Mouse (Mus musculus): ENCODE data around the gene Pbx1.

The Pbx1 gene

GRCm38 (mm10) chr1:168383832-168384593 lies 48.1 kb downstream of the Pbx1 start:
- no peak for DNase-seq (ENCODE audit: low read depth)

DNA sequence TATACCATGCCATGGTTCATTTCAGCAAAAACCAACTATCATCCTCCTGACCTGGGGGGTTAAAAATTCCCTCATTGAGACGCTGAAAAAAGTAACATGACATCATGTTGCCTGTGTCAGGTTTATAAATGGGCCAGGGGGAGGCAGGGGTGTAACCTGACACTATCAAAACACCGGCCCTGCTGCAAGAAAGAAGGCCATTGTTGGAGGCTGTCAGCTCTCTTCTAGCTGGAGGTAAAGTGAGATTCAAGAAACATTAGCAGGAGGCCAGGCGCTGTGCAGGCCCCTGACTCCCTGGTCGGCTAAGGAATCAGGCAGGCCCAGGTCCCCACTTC lies 49.3 kb downstream of the Pbx1 start:
- DNase-seq (ENCODE audit: low read depth): no peak

GRCm38 (mm10) chr1:168382106-168382822 lies 49.8 kb downstream of the Pbx1 start:
- DNase-seq (ENCODE audit: low read depth): no peak

DNA sequence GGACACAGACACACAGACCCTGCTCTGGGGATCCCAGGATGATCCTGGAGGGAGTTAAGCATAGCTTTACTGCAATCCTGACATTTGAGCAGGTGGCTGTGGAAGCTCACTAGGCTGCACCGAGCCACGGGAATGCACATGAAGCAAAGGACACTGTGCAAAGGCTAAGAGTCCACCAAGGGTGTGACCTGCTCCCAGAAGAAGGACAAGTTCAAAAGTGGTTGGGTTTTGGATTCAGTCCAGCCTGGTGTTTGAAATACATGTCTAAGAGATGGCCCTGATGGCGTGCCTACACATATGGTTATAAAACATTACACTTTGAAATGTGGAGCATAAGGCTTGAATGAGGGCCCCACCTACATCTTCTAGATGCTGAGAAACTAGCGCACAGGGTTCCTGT lies 50.6 kb downstream of the Pbx1 start:
- DNase-seq (ENCODE audit: low read depth): no peak

DNA sequence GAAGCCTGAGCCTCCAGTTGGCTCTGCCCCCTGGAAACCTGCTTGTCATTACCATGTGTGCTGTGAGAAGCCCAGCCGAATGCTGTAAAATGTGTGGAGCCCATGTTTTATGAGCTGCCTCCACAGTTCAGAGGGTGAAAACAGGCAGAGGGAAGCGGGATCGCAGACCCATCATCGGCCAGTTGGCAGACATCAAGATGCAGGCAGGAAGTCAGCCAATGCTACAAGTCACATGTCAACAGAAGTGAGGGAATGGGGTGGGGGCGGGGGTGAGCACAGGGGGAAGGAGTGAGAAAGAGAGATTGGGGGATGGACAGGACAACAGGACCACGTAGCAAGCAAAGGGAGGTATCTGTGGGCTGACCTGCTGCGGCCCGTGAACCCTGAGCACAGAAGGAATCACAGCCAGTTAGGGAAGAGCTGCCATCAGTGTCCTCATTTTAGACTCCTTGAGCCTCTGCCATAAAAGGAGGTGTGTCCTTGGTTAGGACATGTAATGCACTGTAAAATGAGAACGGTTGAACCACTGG lies 51.8 kb downstream of the Pbx1 start:
- no peak for DNase-seq (ENCODE audit: low read depth)

- no peak for DNase-seq (ENCODE audit: low read depth)
These were observed 54.4 kb downstream of the Pbx1 start for GRCm38 (mm10) chr1:168377650-168378049.

DNA sequence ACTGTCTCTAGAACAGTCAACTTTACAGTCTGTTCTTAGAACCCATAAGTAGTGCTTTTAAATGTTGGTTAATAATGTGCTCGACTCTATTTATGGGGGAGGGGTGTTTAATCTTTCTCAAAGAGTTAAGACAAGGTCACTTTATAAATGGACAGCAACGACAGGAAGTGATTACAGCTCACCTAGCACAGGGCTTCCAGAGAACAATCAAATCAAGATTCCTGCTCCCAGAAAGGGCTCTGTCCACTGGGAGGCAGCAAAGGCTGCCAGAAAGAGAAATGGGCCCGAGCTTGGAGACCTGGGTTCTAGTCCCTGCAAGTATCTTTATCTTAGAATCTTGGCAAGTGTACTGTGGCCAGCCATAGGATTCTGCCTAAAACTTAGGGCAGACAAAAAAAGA lies 55.7 kb downstream of the Pbx1 start:
- no peak for DNase-seq (ENCODE audit: low read depth)

DNA sequence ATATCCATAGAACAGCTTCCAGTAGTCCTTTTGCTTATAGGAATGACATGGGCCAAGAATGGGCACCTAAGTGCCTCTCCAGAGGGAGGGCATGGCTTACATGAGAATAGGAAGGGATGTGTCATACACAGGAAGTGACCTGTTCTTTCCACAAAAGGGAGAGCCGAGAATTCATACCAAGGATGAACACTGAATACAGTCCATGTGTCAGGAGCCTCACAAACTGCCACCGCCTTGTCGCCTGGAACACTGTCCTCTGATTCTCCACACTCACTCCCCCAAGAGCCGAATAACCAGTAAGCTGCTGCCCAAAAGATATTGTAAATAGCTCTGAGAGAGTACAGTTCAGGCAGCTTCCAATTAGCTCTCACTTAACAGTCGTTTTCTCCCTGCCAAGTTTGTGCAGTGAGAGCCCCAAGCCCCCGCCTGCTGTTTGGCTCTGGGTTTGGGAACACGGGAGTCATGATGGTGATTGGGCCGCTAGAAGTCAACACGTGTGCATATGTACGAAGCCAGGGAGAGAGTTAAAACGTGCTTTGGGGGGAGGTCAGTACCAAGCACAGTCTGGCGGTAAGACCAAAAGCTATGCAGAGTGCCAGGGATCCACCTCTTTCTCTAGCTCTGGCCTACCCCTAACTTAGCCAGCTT lies 57.0 kb downstream of the Pbx1 start:
- no peak for DNase-seq (ENCODE audit: low read depth)

GRCm38 (mm10) chr1:168372089-168372488 lies 60.0 kb downstream of the Pbx1 start:
- no peak for DNase-seq (ENCODE audit: low read depth)

- DNase-seq (ENCODE audit: low read depth): no peak
These were observed 61.1 kb downstream of the Pbx1 start for GRCm38 (mm10) chr1:168370966-168371365.

DNA sequence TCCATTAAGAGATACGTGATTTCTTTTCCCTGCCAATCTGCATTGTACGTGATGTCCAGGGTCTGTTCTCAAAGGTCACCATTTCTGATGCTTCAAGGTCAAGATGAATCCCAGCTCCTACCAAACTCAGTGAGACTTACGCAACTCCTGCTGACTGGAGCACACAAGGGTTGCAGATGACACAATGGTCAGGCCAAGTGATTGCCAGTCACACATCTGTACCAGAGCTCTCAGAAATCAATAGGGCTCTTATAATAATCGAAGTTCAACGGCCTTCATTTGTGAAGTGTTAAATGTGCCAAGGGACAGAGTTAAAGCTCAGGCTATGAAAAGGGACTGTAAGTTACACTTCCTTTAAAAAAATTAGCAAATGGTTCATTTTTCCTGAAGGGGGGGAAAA lies 65.8 kb downstream of the Pbx1 start:
- DNase-seq (ENCODE audit: low read depth): no peak

DNA sequence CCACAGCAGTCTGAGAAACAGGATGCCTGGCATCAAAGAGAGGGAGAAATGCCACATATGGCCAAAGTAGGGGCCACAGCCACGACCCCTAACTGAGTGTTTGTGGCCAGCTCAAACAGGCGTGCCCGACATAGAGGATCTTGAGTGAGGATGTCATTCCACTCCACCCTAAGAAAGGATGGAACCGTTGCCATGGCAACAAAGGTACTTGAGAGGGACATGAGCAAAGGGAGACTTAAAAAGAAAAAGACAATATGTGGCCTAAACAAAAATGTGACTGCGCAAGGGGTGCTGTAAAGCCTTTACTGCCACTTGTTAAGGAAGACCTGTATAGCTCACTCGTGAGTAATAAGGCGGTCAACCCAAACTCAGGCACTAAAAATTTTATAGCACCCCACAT lies 67.7 kb downstream of the Pbx1 start:
- no peak for DNase-seq (ENCODE audit: low read depth)

GRCm38 (mm10) chr1:168363053-168363452 lies 69.0 kb downstream of the Pbx1 start:
- no peak for DNase-seq (ENCODE audit: low read depth)

DNA sequence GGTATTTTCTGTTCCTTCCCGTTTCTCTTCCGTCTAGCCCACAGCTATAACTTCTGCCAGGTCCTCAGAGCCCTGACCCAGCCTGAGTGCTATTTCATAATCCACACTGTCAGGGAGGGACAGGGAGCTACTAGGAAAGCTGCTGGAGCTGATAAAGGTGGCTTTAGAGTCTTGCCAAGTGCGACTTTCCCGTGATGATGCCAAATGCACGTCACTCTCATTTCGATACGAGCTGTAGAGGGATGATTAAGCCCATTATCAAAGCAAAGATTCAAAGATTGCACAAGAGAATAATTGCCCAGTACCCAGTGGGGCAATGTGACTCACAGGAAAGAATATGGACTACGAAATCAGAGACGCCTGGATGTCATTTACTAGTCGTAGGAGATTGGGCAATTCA lies 69.6 kb downstream of the Pbx1 start:
- no peak for DNase-seq (ENCODE audit: low read depth)

GRCm38 (mm10) chr1:168357680-168358611 lies 74.1 kb downstream of the Pbx1 start:
- no peak for DNase-seq (ENCODE audit: low read depth)

GRCm38 (mm10) chr1:168356970-168357441 lies 75.1 kb downstream of the Pbx1 start:
- no peak for DNase-seq (ENCODE audit: low read depth)

DNA sequence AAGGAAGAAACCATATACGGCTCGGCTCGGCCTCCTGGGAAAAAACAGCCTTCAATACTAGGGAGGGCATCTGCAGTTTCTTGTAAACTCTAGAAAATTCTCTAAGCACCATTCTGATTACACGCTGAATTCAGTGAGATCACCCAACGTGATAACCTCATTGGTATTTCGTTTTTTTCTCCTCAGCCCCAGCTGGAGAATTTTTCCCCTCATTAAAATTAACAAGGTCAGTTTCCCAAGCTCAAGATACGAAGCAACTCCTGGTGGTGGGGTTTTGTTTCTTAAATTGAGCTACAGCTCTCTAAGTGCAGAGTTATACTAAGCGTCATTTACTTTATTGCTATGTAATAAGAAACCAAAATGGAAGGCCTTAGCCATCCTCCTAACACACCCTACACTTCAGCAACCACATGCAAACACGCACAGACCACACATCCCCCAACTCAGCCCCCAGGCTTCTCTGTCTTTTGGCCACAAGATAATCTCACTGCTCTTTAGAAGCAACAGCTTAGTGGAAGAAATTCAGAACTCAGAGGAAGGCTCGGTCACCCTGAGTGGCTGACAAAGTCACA lies 76.0 kb downstream of the Pbx1 start:
- DNase-seq (ENCODE audit: low read depth): no peak

GRCm38 (mm10) chr1:168354934-168355333 lies 77.1 kb downstream of the Pbx1 start:
- DNase-seq (ENCODE audit: low read depth): no peak

DNA sequence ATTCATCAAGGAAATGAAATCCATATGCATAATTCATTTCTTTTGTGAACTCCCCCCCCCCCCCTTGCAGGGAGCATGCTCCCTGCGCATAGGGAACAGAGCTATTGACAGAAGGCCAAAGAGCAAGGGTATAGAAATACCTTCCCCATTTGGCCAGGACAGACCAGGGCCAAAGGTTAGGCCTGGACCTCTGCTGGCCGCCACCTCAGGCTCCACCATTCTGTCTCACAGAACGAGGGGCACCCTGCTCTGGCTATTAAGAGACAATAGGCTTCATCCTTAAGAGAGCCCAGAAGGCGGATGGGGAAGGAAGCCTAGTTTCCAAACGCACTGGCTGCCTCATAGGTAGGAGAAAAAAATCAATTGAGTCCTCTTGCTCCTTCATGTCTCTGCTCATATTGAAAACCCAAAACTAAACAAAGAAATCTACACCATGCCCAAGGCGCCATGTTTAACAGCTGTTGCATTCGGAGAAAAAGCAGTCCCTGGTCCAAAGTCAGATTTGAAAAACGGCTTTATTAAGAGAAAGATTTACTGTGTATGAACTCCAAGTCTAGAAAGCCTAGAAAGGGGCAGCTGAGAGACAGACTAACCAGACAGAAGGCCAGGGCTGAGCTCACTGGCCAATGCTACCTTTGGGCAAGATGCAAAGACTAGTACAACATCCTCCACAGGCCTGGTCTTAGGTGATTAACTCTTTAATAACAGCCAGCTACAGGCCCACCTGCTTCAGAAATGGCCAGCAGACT lies 83.9 kb downstream of the Pbx1 start:
- DNase-seq (ENCODE audit: low read depth): no peak

DNA sequence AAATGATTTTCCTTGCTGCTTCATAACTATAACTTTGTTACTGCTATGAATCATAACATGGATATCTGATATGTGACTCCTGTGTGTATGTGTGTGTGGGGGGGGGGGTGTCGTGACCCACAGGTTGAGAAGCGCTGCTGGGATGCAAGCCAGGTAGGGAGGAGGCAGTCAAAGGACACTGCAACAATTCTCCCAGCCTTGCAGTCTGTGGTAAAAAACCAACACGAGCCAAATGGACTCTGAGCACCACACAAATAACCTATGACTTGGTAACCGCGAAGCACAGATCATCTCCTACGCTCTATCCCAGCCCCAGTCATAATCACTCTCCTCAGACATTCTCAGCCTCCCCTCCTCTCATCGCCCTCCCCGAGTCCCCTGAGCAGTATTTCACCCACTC lies 87.2 kb downstream of the Pbx1 start:
- DNase-seq (ENCODE audit: low read depth): no peak

- DNase-seq (ENCODE audit: low read depth): no peak
These were observed 87.8 kb downstream of the Pbx1 start for GRCm38 (mm10) chr1:168344262-168344661.
